Mouse (Mus musculus) kidney, postnatal 36 days (tissue): ENCODE data around the gene Scaf4.
"Not testable (repeated sequence)": the region's sequence is repeated elsewhere in the genome, so short reads cannot be mapped to it uniquely, and the experiment has no call there.

Source experiments
- DNase-seq, 2 experiments: peaks; one replicate each; pipeline ENCODE4 v3.0.0; 2021 to 2022; ENCODE audit warnings: mixed read lengths in 2 of 2

The Scaf4 gene

DNA sequence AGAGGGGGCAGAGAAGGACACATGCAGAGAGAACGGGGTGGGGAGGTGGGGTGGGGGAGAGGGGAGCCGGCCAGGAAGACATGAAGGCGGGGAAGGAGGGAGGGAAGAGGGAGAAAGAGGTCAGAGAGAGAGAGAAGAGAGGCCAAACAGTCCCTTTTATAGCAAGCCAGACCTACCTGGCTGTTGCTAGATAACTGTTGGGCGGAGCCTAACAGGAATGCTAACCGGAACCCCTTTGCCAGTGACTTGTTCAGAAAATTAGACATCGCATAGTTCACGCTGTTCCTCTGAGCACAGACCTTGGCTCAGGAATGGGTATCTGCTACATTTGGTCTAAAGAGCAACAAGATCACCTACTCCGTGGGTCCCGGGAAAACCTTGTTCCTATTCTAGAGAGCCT, 6.7 kb upstream of the Scaf4 start:
- no peak for DNase-seq

DNA sequence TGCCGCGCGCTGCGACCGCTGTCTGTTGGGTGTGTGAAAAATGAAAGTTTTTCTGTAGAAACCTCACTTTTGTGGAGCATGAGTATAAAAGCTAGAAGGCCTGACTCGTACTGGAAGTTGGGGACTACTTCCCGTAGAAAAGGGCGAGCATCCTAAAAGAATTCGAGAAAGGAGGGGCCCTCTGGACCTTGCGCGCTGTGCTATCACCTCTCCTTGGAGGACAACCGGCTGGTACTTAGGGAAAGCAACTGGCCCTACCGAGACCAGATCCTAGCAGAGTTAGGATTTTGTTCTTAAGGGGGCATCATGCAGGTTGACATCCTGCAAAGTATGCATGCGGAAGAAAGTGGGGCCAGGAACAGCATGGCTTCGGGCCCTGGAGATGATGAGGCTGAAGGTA, 613 bp upstream of the Scaf4 start:
- peak in 1 of 2 experiments; percentile 9 for DNase-seq

DNA sequence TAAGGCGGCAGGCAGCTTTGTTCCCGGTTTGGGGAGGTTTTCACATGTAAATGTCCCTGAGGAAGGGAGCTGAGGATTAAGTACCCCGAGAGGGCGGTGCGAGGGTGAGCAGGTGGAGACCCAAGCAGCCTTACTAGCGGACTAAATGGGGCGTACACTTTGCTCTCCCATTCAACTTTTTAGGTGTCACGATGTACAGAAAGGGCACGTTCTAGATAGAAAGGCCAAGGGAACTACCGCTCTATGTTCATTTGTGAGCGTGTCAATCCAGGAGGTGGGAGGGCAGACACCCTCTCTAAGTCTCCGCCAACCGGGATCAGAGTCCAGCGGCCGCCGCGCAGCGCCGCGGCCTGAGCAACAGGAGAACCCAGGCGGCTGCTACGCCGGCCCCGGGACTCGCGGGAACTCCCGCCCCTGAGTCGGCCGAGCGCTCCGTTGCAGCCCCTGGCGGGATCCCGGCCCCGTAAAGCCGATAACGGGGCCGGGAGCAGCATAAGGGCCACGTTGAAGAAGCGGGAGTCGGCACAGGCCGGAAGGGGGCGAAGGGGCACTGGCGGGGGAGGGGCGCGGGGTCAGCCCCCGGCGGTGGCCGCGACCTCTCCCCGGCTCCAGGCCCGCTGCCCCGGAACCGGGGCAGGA, 918 bp downstream of the Scaf4 start:
- peak; percentile 77 to 81 for DNase-seq

DNA sequence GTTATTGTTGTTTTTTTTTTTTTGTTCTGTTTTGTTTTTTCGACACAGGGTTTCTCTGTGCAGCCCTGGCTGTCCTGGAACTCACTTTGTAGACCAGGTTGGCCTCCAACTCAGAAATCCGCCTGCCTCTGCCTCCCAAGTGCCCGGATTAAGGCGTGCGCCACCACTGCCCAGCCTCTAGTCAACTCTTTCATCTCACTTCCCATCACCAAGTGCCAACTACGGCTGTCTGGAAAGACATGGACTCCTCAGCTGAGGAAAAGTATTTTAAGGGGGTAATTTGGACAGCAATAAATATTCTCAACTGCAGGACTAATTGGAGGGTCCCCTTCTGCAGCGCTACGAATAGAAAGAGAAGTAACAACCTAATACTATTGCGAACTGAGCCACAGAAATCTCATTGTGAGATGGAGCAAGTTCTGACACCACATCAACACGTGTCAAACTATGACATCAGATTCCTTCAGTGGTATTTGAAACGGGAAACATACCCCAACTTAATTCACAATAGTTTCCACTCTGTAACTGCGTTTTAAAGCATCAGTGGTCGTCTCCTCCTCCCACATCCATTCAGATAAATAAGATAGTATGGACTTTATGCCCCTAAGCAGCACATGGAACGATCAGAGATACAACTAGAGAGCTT, 1.6 kb downstream of the Scaf4 start:
- DNase-seq = no peak

DNA sequence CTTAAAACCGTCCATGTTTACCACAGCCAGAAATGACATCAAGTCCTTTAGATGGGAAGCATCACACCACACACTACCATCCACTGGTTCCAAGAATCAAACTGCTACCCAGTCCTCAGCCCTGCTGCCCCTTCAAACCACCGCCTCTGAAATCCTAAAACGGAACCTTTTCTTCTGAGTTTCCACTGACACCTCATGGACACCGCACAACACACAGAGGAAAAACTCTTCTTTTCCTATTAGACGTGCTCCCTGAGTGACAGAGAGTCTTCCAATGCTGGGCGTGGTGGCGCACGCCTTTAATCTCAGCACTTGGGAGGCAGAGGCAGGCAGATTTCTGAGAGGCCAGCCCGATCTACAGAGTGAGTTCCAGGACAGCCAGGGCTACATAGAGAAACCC, 2.9 kb downstream of the Scaf4 start:
- no peak for DNase-seq

DNA sequence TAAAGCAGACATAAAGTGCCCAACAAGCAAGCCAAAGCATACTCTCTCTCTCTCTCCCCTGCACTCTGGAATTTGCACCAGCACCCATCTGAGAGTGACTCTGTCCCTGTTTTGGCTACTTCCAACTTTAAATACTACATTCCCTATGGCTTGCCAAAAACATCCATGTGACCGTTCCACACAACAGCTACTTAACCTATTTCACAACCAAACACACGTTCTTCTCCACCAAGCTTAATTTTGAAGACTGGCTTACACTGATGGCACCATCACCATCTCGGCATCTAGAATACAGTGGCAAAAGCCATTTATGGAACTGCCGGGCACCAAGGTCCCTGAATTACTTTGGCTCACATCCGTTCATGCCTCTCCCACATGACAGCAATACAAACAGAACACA, 3.3 kb downstream of the Scaf4 start:
- peak in 1 of 2 experiments; percentile 16 for DNase-seq

DNA sequence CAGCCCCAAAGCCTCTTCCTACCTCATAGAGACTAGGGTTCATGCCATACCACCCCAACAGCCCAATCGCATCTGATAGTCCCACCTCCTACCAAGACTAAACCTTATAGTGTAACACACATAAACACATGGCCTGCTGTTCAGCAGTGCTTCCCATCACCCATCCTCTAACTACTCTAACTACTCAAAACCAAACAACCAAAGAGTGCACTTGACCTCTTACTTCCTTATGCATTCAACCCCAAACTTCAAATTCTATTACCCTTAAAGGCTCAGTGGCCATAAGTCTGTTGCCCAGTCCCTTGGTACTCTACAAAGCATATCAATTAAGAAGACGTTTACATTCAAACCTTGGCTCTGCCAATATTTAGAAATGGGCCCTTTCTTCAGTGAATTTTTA, 3.8 kb downstream of the Scaf4 start:
- DNase-seq = no peak

DNA sequence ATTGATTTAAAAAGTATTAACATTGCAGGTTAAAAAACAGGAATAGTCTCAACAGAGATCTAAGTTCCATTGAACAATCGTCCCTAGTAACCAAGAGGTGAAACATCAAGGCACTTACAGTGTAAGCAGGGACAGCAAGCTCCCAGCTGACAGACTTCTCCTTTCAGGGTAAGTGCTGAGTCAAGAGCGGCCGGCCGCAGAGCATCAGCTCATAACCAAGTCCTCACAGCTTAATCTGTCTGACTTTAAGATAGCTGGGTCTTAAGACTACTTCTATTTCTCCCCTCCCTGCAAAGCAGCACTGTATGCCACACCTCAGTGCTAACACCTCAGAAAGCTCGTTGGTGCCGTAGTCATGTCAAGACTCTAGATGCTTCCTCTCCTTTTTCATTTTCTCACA, 5.2 kb downstream of the Scaf4 start:
- DNase-seq = peak; percentile 20 to 47

DNA sequence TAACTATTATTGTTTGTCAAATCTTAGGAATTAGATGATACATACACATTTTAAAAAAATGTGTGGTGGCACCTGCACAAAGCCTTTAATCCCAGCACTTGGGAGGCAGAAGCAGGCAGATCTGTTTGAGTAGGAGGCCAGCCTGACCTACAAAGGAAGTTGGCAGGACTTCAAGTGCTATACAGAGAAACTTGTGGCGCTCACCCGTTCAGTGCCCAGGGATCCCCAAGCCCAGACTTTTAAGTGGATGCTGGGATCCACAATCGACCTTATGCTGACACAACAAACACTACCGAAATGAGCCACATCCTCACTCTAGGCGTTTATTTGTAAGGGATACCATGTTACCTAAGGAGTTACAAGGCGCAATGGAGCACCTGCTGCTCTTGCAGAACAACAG, 8.8 kb downstream of the Scaf4 start:
- DNase-seq = peak in 1 of 2 experiments; percentile 14

DNA sequence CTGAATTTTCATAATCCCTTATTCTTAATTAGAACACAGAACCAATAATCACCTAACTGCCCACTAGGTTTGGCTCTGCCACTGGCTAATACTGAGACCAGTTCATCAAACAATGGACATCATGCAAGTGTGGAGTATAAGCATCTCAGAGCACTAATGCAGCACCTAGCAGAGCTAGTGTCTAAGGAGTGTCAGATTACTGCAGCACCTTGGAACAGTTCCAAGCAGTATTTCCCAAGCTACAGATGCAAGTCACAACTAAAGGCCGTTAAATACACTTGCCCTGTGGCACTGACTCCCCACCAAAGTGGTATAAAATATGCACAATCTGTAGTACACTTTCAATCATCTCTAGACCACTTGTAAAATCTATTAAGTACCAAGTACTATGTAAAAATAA, 17.7 kb downstream of the Scaf4 start:
- DNase-seq = peak in 1 of 2 experiments; percentile 25

DNA sequence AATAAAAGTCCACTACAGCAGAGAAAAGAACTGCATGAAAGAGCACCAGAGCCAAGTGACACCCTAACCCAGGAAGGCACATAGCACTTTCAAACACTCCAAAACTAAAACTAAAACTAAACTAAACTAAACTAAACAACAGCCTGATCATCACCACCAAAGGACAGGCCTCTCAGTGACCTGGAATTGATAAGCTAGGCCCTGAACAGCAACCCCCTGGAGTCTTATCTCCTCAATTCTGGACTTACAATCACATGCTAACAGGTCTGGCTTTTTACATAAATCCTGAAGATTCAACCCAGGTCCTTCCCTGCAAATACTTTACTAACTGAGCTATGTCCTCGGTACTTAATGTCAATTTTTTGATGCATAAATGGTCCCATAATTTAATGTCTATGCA, 19.2 kb downstream of the Scaf4 start:
- no peak for DNase-seq

DNA sequence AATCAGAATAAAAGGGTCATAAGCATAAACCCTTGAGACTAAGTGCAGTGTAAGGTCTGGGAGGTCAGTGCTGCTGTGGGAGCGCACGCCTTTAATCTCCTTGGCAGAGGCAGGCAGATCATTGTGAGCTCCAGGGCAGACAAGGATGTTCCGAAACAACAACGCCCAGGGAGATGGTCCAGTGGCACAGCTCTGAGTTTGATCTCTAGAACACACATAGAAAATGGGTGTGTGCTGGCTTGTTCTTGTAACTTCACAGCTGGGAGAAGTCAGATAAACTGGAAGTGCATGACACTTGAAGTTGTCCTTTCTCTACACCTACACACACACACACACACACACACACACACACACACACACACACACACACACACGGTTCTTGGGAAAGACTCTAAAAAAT, 20.3 kb downstream of the Scaf4 start:
- DNase-seq = no peak

DNA sequence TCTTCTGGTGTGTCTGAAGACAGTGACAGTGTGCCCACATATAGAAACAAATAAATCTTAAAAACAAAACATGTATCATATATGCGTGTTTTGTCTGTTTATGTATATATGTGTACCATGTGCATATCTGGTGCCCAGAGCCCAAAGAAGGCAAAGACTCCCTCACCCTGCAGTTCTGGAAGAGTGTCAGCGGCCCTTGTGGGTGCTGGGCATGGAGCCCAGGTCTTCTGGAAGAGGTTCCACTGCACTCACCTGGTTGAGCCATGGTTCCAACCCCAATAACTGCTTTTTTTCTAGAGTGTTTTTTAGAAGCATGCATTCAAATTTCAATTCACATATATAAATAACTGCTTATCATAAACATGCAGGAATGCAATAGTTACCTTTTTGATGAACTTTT, 22.5 kb downstream of the Scaf4 start:
- no peak for DNase-seq

DNA sequence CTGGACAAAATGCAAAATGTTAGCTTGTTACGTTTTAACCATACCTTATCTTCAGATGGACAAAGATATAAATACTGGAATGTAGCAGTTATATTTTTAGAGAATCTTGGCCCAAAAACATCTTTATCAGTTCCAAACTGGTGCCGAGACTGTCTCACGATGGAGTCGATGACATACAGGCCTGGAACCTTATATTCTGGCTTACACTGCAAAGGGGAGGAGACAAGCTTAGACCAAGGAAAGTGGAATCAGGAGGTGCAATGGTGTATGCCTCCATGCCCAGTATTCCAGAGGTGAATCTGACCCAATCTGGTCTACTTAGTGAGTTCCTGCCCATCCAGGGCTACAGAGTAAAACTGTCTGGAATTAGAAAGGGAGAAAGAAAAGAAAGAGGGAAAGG, 24.2 kb downstream of the Scaf4 start:
- no peak for DNase-seq

DNA sequence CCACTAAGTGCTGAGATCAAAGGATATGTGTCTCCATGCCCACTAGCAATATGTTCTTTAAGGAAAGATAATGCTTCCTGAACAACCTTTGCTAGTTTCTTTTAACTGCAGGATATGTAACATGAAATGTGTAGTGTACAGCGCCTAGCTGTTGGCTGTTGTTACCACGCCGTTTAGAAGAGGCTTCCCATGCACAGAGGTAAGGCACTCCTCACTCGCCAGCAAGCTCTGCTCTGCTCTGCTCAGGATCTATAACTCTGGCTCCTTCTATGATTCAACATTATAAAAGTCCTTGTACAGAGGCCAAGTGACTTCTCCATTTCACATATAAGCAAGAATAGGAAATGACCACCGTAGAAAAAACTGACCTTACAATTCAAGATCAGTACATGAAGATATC, 24.7 kb downstream of the Scaf4 start:
- no peak for DNase-seq

DNA sequence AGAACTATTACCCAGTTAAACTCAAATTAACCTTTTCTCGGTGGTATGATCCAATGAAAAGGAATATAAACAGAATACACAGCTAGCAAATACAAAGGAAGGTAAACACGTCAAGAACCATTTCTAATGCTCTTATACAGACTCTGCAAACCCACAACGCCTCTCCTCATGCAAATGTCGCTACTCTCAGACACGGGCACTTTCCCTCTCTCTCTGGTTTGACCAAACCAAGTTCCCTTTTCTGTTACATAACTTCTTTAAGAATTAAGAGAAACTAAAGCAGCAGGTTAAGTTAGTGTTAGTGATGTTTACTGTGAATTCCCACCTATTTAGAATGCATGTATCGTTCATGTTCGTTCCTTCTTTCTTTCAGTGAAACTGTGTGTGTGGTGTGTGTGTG, 25.4 kb downstream of the Scaf4 start:
- no peak for DNase-seq

DNA sequence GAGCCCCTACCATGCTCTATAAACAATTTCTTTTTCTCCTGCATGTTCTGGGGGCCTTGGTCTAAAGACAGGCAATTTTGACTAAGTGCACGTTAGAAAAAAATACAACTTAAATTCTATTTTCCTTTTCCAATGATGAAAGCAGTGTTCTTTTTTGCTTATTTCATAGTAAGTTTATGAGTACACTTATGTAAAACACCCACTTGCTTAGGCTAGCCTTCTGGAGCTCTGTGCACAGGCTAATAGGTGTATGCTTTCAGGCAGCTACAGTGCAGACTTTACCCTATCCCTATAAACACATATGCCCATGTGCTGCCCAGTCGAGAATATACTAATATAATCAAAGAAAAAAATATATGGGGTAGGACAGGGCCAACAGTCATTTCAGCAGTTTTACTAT, 31.8 kb downstream of the Scaf4 start:
- no peak for DNase-seq

DNA sequence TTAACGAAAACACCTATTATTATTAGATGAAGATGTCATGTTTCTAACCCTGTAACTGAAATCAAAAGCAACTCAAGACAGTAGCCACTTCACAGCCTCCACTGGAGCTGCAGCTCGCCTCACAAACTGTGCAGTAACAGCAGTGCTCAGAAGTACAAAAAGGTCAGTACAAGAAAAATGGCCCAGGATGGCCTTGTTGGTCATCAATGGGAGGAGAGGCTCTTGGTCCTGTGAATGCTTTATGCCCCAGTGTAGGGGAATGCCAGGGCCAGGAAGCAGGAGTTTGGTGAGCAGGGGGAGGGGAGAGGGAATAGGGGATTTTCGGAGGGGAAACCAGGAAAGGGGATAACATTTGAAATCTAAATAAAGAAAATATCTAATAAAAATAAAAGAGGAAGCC, 33.0 kb downstream of the Scaf4 start:
- not testable (repeated sequence) for DNase-seq

DNA sequence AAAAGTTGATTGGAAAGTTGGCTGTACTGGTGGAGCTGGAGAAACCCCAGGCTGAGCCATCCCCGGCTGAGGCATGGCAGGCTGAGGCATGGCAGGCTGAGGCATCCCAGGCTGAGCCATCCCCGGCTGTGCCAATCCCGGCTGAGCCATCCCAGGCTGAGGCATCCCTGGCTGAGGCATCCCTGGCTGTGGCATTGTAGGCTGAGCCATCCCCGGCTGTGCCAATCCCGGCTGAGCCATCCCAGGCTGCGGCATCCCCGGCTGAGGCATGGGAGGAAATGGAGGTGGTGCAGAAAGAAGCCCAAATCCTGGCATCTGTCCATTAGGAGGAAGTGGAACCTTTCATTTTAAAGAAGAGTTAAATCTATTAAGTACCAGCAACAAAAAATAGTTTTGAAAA, 34.2 kb downstream of the Scaf4 start:
- no peak for DNase-seq

DNA sequence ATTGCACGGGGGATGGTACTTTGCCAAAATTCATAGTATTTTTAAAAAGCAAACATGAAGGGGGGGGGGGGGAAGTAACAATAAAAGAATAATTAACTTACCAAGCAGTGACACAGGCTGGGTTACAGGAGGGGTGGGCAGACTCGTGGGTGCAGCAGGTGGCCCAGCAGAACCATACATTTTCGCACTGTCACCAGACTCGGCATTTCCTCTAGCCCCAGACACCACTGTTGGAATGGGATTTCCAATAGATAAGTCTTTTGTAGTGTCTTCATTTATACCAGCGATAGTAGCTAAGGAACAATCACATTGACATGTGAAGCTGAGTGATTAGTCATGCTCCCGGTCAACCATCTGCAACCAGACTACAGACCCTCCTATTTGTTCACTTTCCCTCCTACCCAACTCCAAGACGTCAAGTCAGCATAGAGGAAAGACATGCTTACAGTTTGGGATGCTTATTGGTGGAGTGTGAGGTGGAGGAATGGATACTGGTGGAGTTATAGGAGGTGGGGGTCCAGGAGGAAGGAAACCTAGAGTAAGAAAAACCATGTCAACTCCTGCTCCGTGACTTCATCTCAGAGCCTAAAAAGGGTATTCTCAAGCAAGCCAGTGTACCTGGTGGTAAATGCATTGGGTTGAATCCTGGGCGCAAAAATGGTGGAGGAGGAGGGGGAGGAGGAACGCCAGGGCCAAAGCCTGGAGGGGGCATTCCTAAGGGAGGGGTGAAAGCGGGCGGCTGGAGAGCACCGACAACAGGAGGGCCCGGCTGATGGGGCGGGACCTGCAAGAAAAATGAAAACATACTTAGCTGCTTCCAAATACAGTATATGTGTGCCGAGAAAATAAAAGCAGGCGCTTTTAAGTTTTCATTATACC, 41.6 kb downstream of the Scaf4 start:
- DNase-seq = no peak

DNA sequence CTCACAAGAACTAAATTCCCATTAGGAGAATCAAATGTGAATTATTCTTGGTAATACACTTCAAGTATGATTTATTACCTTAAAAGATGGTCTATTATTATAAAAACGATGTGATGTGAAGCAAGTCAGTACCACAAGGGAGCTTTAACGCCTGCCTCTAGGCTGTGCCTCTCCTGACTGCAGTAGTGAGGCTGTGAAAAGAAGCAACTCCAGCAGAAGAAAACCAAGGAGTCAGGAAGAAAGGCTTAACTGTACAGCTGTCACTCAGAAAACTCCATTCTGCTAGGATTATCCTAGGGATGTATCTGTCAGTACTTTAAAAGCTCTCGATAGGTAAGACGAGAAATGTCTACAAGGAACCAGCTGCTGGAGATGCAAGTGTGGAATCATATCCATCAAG, 42.4 kb downstream of the Scaf4 start:
- no peak for DNase-seq

DNA sequence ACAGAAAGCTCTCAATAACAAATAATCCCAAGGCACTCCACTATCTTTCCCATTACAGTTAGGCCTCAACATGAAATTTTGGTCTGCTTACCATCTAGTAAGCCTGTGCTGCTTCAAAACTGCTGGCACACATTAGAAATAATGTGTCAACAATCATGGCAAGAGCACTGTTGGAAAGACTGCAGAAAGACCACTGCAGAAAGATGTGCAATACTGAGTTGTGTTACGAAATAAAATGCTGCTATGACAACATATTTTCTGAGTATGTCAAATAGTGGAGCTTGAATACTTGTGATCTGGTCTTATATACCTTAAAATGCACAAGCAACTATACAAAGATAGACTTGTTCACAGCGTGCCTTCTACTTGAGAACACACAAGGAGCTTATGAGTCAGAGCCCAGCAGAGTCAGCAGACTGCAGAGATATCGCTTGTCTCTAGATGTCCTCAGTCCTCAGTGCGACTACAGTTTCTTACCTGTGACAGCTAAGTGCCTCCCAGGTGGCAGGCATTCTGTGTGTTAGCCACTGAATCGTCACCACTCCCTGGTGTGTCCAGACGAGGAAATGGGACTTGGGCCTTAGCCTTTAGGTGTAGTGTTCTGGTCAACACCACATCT, 45.1 kb downstream of the Scaf4 start:
- DNase-seq = no peak

DNA sequence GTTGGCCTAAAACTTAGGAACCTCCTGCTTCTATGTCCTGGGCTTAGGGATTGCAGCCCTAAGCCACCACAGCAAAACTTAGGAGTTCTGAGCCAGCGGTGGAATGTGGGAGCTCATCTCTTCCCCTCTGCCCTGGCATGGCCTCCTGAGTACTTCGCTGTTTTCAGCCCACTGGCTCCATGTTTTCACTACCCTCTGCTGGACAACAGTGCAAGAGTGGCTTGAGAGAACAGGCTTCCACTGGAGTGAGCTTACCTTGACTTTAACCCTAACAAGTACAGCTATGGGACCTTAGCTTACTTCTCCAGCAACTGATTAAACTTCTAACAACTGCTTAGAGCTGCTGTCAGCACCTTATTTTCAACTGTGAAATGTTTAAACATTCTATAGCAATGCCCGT, 49.1 kb downstream of the Scaf4 start:
- no peak for DNase-seq

DNA sequence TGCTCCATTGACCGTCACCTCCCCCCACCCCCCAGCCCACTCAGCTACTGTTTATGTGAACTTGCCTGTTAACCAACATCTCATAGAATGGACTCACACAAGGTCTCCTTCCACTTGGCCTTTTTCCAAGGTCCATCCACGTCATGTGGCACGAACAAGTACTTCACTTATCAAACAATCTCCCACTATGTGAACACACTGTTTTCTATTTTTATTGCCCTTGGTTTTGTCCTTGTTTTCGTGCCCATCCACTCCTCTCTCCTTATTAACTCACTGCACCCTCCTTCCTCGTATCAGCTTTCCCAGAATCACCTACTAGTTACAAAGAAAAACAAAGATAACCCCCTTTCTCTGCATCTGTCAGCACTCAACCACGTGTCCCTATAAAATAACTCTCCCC, 49.7 kb downstream of the Scaf4 start:
- no peak for DNase-seq
